Mouse (Mus musculus): ENCODE data around the gene Alkbh2.

- peak; percentile 36 for TF ChIP-seq CTCF (IDR thresholded peaks at IDR 0.05; ENCODE audit: low read depth)
- no peak for TF ChIP-seq EP300 (IDR thresholded peaks at IDR 0.05; ENCODE audit: low read depth)
Observed at GRCm38 (mm10) chr5:114173458-114173857, 45.4 kb upstream of the Alkbh2 start.
